Mouse (Mus musculus): ENCODE data around the gene Rom1.
"Not testable (repeated sequence)": the region's sequence is repeated elsewhere in the genome, so short reads cannot be mapped to it uniquely, and the experiment has no call there.

Gene Rom1

GRCm38 (mm10) chr19:8896231-8896630, 32.9 kb downstream of the Rom1 start:
- DNase-seq = not testable (repeated sequence)

DNA sequence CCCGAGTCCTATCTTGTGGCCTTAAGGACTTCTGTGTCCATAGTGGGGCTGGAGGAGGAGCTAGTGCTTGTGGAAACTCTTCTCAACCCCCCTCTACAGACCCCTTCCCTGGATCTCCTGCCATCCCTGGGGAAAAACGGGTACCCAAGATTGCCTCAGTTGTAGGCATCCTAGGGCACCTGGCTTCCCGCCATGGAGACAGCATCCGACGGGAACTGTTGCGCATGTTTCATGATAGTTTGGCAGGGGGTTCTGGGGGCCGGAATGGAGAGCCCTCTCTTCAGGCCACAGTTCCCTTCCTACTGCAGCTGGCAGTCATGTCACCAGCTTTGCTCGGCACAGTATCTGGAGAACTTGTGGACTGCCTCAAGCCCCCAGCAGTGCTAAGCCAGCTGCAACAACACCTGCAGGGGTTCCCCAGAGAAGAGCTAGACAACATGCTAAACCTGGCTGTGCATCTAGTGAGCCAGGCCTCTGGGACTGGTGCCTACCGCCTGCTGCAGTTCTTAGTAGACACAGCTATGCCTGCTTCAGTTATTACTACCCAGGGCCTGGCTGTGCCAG, 33.7 kb downstream of the Rom1 start:
- DNase-seq = no peak

- DNase-seq = peak; percentile 88
Observed at GRCm38 (mm10) chr19:8892829-8893766, 36.1 kb downstream of the Rom1 start, which contains the start of gene Ints5. TSS of gene Ints5 (plus strand) at chr19:8893005.

DNA sequence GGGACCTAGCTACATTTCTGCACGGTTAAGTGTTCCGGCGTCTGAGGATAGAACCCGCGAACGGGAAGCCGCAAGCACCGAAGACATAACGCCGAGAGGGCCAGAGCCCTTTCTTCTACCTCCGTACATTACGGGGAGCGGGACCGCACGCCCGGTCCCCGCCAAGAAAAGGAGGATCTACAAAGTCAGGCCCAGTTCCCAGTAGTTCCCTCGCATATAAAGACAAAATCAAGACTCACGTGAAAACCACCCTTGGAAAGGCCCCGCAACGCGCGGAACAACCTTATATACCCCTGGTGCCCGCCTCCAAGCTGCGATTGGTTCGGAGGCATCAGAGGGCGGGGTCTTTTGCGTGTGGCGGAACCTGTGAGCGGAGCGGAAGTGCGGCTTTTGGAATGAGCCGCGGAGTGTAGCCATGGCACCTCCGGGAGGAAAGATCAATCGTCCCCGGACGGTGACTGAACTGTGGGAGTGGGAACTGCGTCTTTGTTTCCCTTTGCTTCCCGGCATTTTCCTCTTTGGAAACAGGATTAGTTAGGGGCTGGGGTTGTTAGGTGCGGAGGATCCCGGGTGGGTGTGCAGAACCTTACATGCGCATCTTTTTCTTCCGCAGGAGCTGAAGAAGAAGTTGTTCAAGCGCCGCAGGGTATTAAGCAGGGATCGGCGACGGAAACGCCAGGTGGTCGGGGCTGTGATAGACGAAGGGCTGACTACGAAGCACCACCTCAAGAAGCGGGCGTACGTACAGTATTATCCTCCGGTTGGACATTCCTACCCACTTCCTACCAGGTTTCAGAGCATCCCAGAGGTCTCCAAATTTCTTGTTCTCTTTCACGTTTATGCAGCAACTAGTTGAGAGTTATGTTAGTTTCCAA, 40.4 kb downstream of the Rom1 start, which contains the start of the genes 1810009A15Rik and Gm49416:
1810009A15Rik (plus strand) TSS at position 343 of the 875 bp plus-strand sequence.
Gm49416 (plus strand) TSS at position 416 of the 875 bp plus-strand sequence.
- DNase-seq = peak; percentile 97

- no peak for DNase-seq
Observed at GRCm38 (mm10) chr19:8887585-8888463, 41.3 kb downstream of the Rom1 start.

DNA sequence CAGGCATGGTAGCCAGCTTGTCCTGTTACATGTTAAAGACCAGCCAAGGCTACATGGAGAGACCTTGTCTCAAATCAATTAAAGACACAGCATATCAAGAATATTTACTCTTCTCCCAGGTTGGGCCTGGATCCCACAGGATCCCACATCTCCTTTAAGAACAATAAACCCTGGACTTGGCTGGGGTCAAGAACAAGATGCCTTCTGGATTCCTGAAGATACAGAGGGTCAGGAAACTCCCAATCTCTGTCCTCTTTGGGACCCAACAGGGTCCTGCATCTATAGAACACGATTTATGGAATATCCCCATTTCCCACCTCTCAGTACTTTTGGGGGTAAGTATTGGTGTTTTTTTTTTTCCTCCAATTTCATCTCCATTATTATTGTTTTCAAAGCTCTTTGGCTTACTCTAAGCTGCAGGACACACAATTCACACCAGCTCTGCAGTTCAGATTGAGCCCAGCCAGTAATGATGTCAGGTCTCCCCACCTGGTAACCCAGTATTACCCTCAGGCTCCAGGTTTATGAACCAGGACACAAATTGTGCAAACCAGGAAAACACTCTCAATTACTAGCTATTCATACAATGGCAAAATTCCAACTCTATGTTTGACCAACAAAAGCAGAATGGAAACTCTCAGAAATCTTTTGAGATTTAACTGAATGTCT, 42.1 kb downstream of the Rom1 start:
- DNase-seq = no peak

GRCm38 (mm10) chr19:8883616-8884015, 45.5 kb downstream of the Rom1 start, which contains the start of the genes Lbhd1 and Gm49403:
TSS of gene Lbhd1 (plus strand) at chr19:8883732.
TSS of gene Gm49403 (plus strand) at chr19:8883930.
- DNase-seq = no peak

- DNase-seq = no peak
Observed at GRCm38 (mm10) chr19:8881034-8881392, 48.1 kb downstream of the Rom1 start.

GRCm38 (mm10) chr19:8880311-8881033, 48.7 kb downstream of the Rom1 start, which contains the start of gene Uqcc3:
TSS of gene Uqcc3 (minus strand) at chr19:8880923.
- DNase-seq = peak; percentile 94

All from thymus, postnatal 14 days (tissue).